Mouse (Mus musculus): Measurements from ENCODE around the gene Atxn7l3b. TPM values are rescaled to one million over a fixed set of nuclear protein-coding genes. Genes with fewer than 3 reads are reported as not detected.
"Not testable (repeated sequence)": the region's sequence is repeated elsewhere in the genome, so short reads cannot be mapped to it uniquely, and the experiment has no call there.

Atxn7l3b gene
- 100 to 1,000 TPM; 224 to 228 TPM for total RNA-seq (2021)

GRCm38 (mm10) chr10:112928452-112929221 is at the start of gene Atxn7l3b:
Gene Atxn7l3b, minus strand, starts transcription at chr10:112929001.
- intact Hi-C loops (cut with DNase I), result no loop called here
- DNase-seq (ENCODE audit: low spot score in 2 of 2), result peak; percentile 96

GRCm38 (mm10) chr10:112977586-112977985 is 48.8 kb upstream of the Atxn7l3b start:
- intact Hi-C loops (cut with DNase I), result no loop called here
- no peak for DNase-seq (ENCODE audit: low spot score in 2 of 2)

- intact Hi-C loops (cut with DNase I), result no loop called here
Measured at GRCm38 (mm10) chr10:112973286-112974026, 44.7 kb upstream of the Atxn7l3b start.

GRCm38 (mm10) chr10:112970002-112970589 is 41.3 kb upstream of the Atxn7l3b start:
- intact Hi-C loops (cut with DNase I), result no loop called here
- no peak for DNase-seq (ENCODE audit: low spot score in 2 of 2)

More at GRCm38 (mm10) chr10:112973286-112974026, 44.7 kb upstream of the Atxn7l3b start:
- no peak for DNase-seq (ENCODE audit: low spot score in 2 of 2)

DNA sequence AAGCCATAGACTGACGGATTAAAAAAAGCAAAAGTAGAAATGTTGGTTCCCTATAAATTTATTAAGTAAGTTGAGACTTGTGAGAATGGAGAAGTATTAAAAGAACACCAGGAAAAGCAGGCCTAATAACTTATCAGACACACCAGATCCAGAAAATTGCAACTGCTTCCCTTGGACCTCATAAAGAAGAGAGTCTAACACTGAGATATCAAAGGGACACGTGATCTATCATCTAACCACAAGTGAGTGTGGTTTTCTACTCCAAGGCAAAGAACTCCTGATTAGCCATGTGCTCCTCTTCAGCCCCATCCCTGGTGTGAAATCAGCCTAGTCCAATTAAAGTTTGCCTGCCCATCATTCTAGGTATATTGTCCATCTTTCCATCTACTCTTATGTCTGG is 38.8 kb upstream of the Atxn7l3b start:
- intact Hi-C loops (cut with DNase I), result no loop called here
- no peak for DNase-seq (ENCODE audit: low spot score in 2 of 2)

GRCm38 (mm10) chr10:112962216-112962615 is 33.4 kb upstream of the Atxn7l3b start:
- intact Hi-C loops (cut with DNase I); DNase-seq (ENCODE audit: low spot score in 2 of 2): not testable (repeated sequence)

DNA sequence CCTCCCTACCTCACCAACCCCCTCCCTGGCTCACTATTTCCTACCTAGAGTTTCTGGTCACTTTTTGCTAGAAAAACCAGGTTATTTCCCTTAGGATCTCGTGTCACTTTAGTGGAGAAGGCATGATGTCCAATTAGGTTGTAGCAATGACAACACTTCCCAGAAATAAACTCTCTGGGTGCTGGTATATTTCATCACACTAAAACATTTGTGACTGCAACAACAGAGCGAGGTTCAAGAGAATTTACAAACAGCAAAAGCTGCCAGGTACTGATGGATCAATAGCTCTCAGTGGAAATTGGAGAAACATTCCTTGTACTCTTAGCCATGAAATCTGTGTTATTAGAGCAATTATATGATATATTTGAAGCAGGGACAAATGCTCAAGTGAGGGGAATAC is 25.3 kb upstream of the Atxn7l3b start:
- no peak for DNase-seq (ENCODE audit: low spot score in 2 of 2)
- intact Hi-C loops (cut with DNase I), result no loop called here

DNA sequence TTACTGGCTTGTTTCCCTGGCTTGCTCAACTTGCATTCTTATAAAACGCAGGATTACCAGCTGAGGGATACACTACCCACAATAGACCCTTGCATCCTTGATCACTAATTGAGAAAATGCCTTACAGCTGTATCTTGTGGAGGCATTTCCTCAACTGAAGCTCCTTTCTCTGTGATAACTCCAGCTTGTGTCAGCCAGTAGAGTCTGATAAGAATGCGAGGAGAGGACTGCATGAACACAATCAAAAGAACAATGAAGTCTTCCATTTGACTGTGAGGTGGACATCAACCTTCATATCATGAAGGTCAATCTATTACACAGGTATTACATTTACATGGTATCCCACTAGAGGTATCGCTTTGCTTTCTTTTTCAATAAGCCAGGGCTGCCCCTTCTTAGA is 19.7 kb upstream of the Atxn7l3b start:
- no peak for DNase-seq (ENCODE audit: low spot score in 2 of 2)
- intact Hi-C loops (cut with DNase I), result no loop called here

GRCm38 (mm10) chr10:112929222-112929615 is 418 bp upstream of the Atxn7l3b start:
- intact Hi-C loops (cut with DNase I), result no loop called here
- no peak for DNase-seq (ENCODE audit: low spot score in 2 of 2)

DNA sequence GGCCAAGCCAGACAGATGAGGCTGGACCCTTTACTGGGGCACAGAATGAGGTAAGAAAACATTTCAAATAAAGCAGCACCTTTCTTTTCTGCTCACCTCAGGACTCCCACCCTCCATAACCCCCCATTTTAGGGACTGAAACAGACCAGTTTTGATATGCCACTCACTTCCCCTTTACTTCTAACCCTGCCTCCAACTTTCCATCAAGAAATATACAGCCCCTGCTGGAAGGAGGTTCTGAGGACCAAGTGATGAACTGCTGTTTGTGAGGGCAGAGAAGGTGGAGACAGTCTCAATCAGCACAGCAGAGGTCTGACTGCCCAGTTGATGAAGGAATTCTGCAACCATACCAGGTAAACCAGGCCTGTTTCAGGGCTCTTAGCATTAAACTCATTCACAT is 1.8 kb downstream of the Atxn7l3b start:
- no peak for DNase-seq (ENCODE audit: low spot score in 2 of 2)
- intact Hi-C loops (cut with DNase I), result no loop called here

DNA sequence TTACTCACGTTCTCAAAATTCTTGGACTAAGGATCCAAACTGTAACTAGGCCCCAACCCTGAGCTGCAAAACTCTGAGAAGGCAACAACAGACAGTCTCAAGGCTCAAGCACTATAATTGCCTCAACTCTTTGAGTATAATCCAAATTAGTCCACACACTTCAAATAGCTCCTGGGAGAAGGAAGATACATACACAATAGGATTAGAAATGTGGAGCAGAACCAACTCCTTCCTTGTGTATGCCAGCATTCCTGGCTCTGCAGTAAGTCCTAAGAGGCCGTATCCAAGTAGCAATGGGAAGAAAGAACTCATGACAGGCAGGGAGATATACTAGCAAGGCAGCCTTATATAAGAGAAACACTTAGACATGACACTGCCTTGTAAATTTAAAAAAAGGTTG is 2.5 kb downstream of the Atxn7l3b start:
- intact Hi-C loops (cut with DNase I), result no loop called here
- no peak for DNase-seq (ENCODE audit: low spot score in 2 of 2)

GRCm38 (mm10) chr10:112916575-112917190 is 12.1 kb downstream of the Atxn7l3b start:
- intact Hi-C loops (cut with DNase I), result no loop called here
- no peak for DNase-seq (ENCODE audit: low spot score in 2 of 2)

DNA sequence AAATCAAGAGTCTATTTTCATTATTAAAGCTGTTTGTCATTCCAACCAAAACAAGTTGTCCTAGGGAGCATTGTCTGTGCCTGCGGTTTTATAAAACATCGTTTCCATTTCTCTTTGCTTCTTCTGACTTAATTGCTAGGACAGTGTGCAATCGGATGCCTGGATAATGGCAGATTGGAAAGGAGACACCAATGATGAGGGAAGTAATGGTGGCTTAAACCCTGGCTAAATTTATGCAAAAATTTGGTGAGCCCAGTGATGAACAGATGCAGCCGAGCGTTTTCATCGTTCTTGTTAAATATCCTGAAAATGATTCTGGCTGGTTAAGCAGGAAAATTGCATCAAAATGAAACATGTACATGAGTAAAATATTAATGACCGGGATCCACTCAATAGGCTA is 28.6 kb downstream of the Atxn7l3b start:
- no peak for DNase-seq (ENCODE audit: low spot score in 2 of 2)
- intact Hi-C loops (cut with DNase I), result no loop called here

DNA sequence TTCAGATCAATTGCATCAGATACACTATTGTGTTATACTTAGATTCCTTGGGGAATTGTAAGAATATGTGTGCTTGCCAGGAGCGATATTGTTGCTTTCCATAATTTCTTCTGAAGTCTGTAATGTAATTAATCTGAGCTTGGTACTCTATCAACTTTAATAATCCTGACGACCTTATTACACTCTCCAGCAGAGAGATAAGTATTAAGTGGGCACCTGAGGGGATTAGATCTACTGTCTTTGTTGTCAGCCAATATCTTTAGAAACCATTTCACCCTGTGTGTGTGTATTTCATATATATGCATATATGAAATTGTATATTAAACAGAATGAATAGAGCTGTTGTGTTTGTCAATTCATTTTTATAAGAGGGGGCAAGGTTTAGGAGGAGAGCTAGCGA is 29.0 kb downstream of the Atxn7l3b start:
- no peak for DNase-seq (ENCODE audit: low spot score in 2 of 2)
- intact Hi-C loops (cut with DNase I), result no loop called here

DNA sequence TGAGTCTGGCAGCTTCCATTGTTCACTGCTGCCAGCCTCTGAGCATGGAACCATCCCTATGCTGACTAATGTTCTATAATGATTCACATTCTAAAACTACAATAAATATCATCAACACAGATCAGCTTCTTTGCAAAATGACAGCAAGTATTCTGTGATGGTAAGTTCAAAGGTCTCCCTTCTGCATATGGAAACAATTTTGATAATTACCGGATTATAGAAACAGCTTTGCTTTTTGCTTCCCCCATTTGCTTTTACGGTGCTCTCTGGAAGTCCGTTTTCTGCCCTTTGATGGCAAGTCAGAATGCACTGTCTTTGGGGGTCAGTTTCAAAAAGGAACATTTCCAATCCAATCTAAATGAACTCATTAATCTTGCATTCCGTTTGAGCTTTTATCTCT is 32.2 kb downstream of the Atxn7l3b start:
- DNase-seq (ENCODE audit: low spot score in 2 of 2), result no peak

GRCm38 (mm10) chr10:112893622-112894252 is 35.1 kb downstream of the Atxn7l3b start:
- no peak for DNase-seq (ENCODE audit: low spot score in 2 of 2)
- intact Hi-C loops (cut with DNase I), result no loop called here

More for the DNA sequence above, 32.2 kb downstream of the Atxn7l3b start:
- intact Hi-C loops (cut with DNase I), result no loop called here

- no peak for DNase-seq (ENCODE audit: low spot score in 2 of 2)
- intact Hi-C loops (cut with DNase I), result no loop called here
Measured at GRCm38 (mm10) chr10:112884064-112884463, 44.7 kb downstream of the Atxn7l3b start.

GRCm38 (mm10) chr10:112883688-112884004 is 45.2 kb downstream of the Atxn7l3b start:
- intact Hi-C loops (cut with DNase I), result no loop called here
- no peak for DNase-seq (ENCODE audit: low spot score in 2 of 2)

- DNase-seq (ENCODE audit: low spot score in 2 of 2), result no peak
- intact Hi-C loops (cut with DNase I), result no loop called here
Measured at GRCm38 (mm10) chr10:112882789-112883687, 45.8 kb downstream of the Atxn7l3b start.
